Mouse (Mus musculus): ENCODE results near the gene Cluap1. TPM values are rescaled to one million over a fixed set of nuclear protein-coding genes. Genes with fewer than 3 reads are reported as not detected.

Cluap1 gene
- polyA plus RNA-seq, 2 experiments, result 5.6 to 8.4 TPM

- DNase-seq (ENCODE audit: low read depth in 3 of 3, low spot score in 3 of 3) (no peak), ATAC-seq (ENCODE audit: insufficient read depth) (no peak)
- Histone ChIP-seq H3K36me3 (replicated peaks; ENCODE audit: control insufficient read depth, insufficient read depth, low read depth) (peaks cover 8% of the 10 kb centered on the region), H3K4me3 (ENCODE audit: insufficient read depth in 1 of 2, low read depth in 2 of 2, low read length in 2 of 2) (peak overlapping the region; percentile 59 to 87), H3K4me2 (ENCODE audit: low read depth) (peak overlapping the region; percentile 86), H3K27ac (no peak overlapping the region), H3K9ac (replicated peaks) (peak overlapping the region; percentile 65), H3K4me1 (replicated peaks; ENCODE audit: control insufficient read depth in 2 of 2, insufficient read depth in 2 of 2, low read length in 1 of 2) (peaks cover 0 to 5% of the 10 kb centered on the region in 2 experiments; a peak in 2 of 4 replicates), H3K9me3 (ENCODE audit: control insufficient read depth, low read length) (no peaks in the 10 kb centered on the region), H3K27me3 (ENCODE audit: control insufficient read depth, insufficient read depth, low read length) (no peaks in the 10 kb centered on the region)
- WGBS (ENCODE audit: insufficient replicate concordance), result 1% methylated on average over 20 of the region's 20 CpGs
- TF ChIP-seq CTCF (IDR thresholded peaks at IDR 0.05; ENCODE audit: low read depth) (no peak), EP300 (IDR thresholded peaks at IDR 0.05; ENCODE audit: low read depth) (no peak)
Observed at GRCm38 (mm10) chr16:3909118-3909517, 517 bp downstream of the Cluap1 start.

DNA sequence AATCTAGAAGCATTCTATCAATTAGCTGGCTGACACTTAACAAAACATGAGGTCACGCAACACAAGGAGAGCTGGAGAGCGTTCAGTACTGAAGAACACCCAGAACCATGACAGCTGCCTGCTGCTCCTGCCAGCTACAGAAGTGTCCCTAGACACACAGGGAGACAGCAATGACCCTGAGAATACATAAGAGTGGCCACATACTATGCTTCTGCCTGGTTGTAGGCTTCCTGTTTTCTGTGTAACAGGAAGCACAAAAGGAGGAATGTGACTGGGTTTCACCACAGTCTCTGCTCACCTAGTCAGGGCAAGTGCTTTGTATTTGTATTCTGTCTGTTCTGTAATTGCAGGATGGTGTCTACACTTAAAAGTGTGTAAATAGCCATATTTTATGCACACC, 12.2 kb downstream of the Cluap1 start:
- WGBS (ENCODE audit: insufficient replicate concordance), result 76% methylated on average over 2 of the region's 2 CpGs
- DNase-seq (ENCODE audit: low read depth in 3 of 3, low spot score in 3 of 3) (no peak), ATAC-seq (ENCODE audit: insufficient read depth) (no peak)
- TF ChIP-seq EP300 (IDR thresholded peaks at IDR 0.05; ENCODE audit: low read depth), result no peak
- no peak for TF ChIP-seq CTCF (IDR thresholded peaks at IDR 0.05; ENCODE audit: low read depth)
- peaks cover 6% of the 10 kb centered on the region for H3K36me3 ChIP-seq (replicated peaks; ENCODE audit: control insufficient read depth, insufficient read depth, low read depth)
- H3K9ac ChIP-seq (replicated peaks), result no peak overlapping the region
- H3K27me3 ChIP-seq (ENCODE audit: control insufficient read depth, insufficient read depth, low read length), result no peaks in the 10 kb centered on the region
- H3K4me3 ChIP-seq (ENCODE audit: insufficient read depth in 1 of 2, low read depth in 2 of 2, low read length in 2 of 2), result no peak overlapping the region
- no peaks in the 10 kb centered on the region for H3K4me1 ChIP-seq (replicated peaks; ENCODE audit: control insufficient read depth in 2 of 2, insufficient read depth in 2 of 2, low read length in 1 of 2)
- no peak overlapping the region for H3K27ac ChIP-seq
- H3K4me2 ChIP-seq (ENCODE audit: low read depth), result no peak overlapping the region
- H3K9me3 ChIP-seq (ENCODE audit: control insufficient read depth, low read length), result no peaks in the 10 kb centered on the region

DNA sequence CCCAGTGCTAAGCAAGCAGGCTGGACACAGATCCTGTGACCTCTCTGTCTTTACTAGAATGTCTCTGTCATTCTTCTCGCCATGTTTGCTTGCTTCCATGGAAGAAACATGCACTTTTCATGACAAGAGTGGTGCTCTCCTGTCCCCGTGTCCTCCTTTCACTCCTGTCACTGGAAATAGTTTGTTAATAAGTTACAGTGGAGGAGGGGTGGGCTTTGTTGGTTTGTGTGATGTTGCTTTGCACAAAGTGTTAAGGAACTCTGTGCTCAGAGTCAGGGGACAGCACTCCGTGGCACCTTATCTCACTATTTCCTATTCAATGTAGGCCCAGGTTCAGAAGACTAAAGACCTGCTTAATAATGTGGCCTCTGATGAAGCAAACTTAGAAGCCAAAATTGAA, 14.9 kb downstream of the Cluap1 start:
- 69% methylated on average over 3 of the region's 3 CpGs for WGBS (ENCODE audit: insufficient replicate concordance)
- H3K4me2 ChIP-seq (ENCODE audit: low read depth), result no peak overlapping the region
- DNase-seq (ENCODE audit: low read depth in 3 of 3, low spot score in 3 of 3) (no peak), ATAC-seq (ENCODE audit: insufficient read depth) (no peak)
- H3K4me1 ChIP-seq (replicated peaks; ENCODE audit: control insufficient read depth in 2 of 2, insufficient read depth in 2 of 2, low read length in 1 of 2), result no peaks in the 10 kb centered on the region
- no peaks in the 10 kb centered on the region for H3K27me3 ChIP-seq (ENCODE audit: control insufficient read depth, insufficient read depth, low read length)
- H3K27ac ChIP-seq, result no peak overlapping the region
- no peaks in the 10 kb centered on the region for H3K9me3 ChIP-seq (ENCODE audit: control insufficient read depth, low read length)
- no peak overlapping the region for H3K4me3 ChIP-seq (ENCODE audit: insufficient read depth in 1 of 2, low read depth in 2 of 2, low read length in 2 of 2)
- H3K9ac ChIP-seq (replicated peaks), result no peak overlapping the region
- peaks cover 6% of the 10 kb centered on the region for H3K36me3 ChIP-seq (replicated peaks; ENCODE audit: control insufficient read depth, insufficient read depth, low read depth)
- no peak for TF ChIP-seq EP300 (IDR thresholded peaks at IDR 0.05; ENCODE audit: low read depth)
- TF ChIP-seq CTCF (IDR thresholded peaks at IDR 0.05; ENCODE audit: low read depth), result no peak

GRCm38 (mm10) chr16:3923966-3924365, 15.4 kb downstream of the Cluap1 start:
- no peak overlapping the region for H3K4me3 ChIP-seq (ENCODE audit: insufficient read depth in 1 of 2, low read depth in 2 of 2, low read length in 2 of 2)
- DNase-seq (ENCODE audit: low read depth in 3 of 3, low spot score in 3 of 3), result no peak
- H3K27me3 ChIP-seq (ENCODE audit: control insufficient read depth, insufficient read depth, low read length), result no peaks in the 10 kb centered on the region
- H3K9me3 ChIP-seq (ENCODE audit: control insufficient read depth, low read length), result no peaks in the 10 kb centered on the region
- WGBS (ENCODE audit: insufficient replicate concordance), result 76% methylated on average over 4 of the region's 4 CpGs
- TF ChIP-seq CTCF (IDR thresholded peaks at IDR 0.05; ENCODE audit: low read depth) (no peak), EP300 (IDR thresholded peaks at IDR 0.05; ENCODE audit: low read depth) (no peak)
- ATAC-seq (ENCODE audit: insufficient read depth), result no peak
- H3K4me2 ChIP-seq (ENCODE audit: low read depth), result no peak overlapping the region
- no peak overlapping the region for H3K9ac ChIP-seq (replicated peaks)
- H3K4me1 ChIP-seq (replicated peaks; ENCODE audit: control insufficient read depth in 2 of 2, insufficient read depth in 2 of 2, low read length in 1 of 2), result no peaks in the 10 kb centered on the region
- H3K27ac ChIP-seq, result no peak overlapping the region
- peaks cover 6% of the 10 kb centered on the region for H3K36me3 ChIP-seq (replicated peaks; ENCODE audit: control insufficient read depth, insufficient read depth, low read depth)

DNA sequence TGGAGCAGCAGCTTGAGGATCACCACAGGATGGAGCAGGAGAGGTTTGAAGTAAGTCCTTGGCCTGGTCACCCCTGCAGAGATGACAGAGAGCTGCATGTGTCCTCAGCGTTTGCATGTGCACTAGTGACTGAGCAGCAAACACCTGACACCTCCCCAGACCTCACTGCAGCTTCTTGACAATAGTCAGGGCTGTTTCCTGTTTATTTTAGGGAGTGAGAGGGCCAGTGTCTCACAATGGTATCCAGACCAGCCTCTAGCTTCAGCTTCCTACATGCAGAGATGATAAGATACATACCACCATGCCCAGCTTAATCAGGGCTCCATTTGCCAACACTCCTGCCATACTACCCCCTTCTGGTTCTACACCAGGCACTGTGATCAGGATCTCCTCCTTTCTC, 20.0 kb downstream of the Cluap1 start:
- WGBS (ENCODE audit: insufficient replicate concordance), result 17% methylated on average over 1 of the region's 1 CpGs
- no peak for ATAC-seq (ENCODE audit: insufficient read depth)
- no peak for TF ChIP-seq CTCF (IDR thresholded peaks at IDR 0.05; ENCODE audit: low read depth)
- no peak for TF ChIP-seq EP300 (IDR thresholded peaks at IDR 0.05; ENCODE audit: low read depth)

More for the DNA sequence above, 20.0 kb downstream of the Cluap1 start:
- H3K9me3 ChIP-seq (ENCODE audit: control insufficient read depth, low read length), result no peaks in the 10 kb centered on the region
- H3K27ac ChIP-seq, result no peak overlapping the region
- no peak for DNase-seq (ENCODE audit: low read depth in 3 of 3, low spot score in 3 of 3)
- H3K27me3 ChIP-seq (ENCODE audit: control insufficient read depth, insufficient read depth, low read length), result no peaks in the 10 kb centered on the region
- H3K9ac ChIP-seq (replicated peaks), result no peak overlapping the region
- H3K4me3 ChIP-seq (ENCODE audit: insufficient read depth in 1 of 2, low read depth in 2 of 2, low read length in 2 of 2), result no peak overlapping the region
- no peaks in the 10 kb centered on the region for H3K4me1 ChIP-seq (replicated peaks; ENCODE audit: control insufficient read depth in 2 of 2, insufficient read depth in 2 of 2, low read length in 1 of 2)
- no peak overlapping the region for H3K4me2 ChIP-seq (ENCODE audit: low read depth)
- peaks cover 6% of the 10 kb centered on the region for H3K36me3 ChIP-seq (replicated peaks; ENCODE audit: control insufficient read depth, insufficient read depth, low read depth)

Measured in liver, embryonic 14.5 days (tissue).